ENCODE assay signal across 26 mouse cellular contexts in the genomic region with DNA sequence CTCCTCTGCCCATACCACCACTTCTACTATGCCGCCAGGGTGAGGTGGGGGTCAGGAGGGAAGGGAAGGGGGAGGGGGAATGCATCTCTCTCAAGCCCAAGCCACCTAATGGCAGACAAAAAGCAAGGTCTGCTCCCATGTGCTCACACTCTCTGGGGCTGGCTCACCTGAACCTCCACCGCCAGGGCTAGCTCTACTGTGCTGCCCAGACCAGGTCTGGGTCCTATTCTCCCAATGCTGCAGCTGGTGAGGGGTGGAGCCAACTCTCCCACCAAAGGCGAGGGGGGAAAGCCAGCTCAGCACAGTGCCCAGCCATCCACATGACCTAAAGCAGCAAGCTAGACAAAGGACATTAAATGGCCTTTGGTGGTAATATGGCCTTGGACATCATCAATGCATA.
DNase-seq lines count a peak whose midpoint lies in the region; ATAC-seq and TF ChIP-seq lines count a peak whose summit lies in the region.
"Had no signal": no experiment of that assay in that cellular context is flagged by ENCODE, and none has a peak within 500 bp of the region (broad histone marks: within the 10 kb centered on the region; RNA-seq: fewer than 3 reads in every experiment).

No protein-coding gene starts in this region.

- no peak for TF ChIP-seq CTCF in hindbrain, postnatal 0 days (IDR thresholded peaks at IDR 0.05; ENCODE audit: low read depth)
- TF ChIP-seq CTCF in lung, adult 2 months (IDR thresholded peaks at IDR 0.05; ENCODE audit: insufficient read depth, low read length) = no peak

- no peak for TF ChIP-seq POLR2A in lung, adult 2 months (IDR thresholded peaks at IDR 0.05; ENCODE audit: borderline replicate concordance, extremely low read depth, low read depth, low read length)

- no peak overlapping the region for H3K9ac ChIP-seq in embryonic facial prominence, embryonic 11.5 days (replicated peaks; ENCODE audit: low read length)
- H3K9ac ChIP-seq in hindbrain, embryonic 15.5 days = no peak overlapping the region
- no peak overlapping the region for H3K9ac ChIP-seq in hindbrain, postnatal 0 days (replicated peaks; ENCODE audit: low read length)
- H3K9ac ChIP-seq in lung, embryonic 15.5 days = no peak overlapping the region
- H3K9ac ChIP-seq: embryonic facial prominence, embryonic 13.5 days; embryonic facial prominence, embryonic 15.5 days; forebrain, embryonic 12.5 days had no signal

- H3K4me1 ChIP-seq in embryonic facial prominence, embryonic 11.5 days (ENCODE audit: control insufficient read depth, insufficient read depth, low read length) = no peaks in the 10 kb centered on the region
- peaks cover 5% of the 10 kb centered on the region; the same call in 1 of the 2 replicates for H3K4me1 ChIP-seq in embryonic facial prominence, embryonic 10.5 days
- H3K4me1 ChIP-seq in hindbrain, embryonic 15.5 days (replicated peaks) = no peaks in the 10 kb centered on the region
- no peaks in the 10 kb centered on the region for H3K4me1 ChIP-seq in hindbrain, postnatal 0 days (ENCODE audit: insufficient read depth, low read length)
- H3K4me1 ChIP-seq in lung, embryonic 15.5 days = peaks cover 6% of the 10 kb centered on the region; the same call in 1 of the 2 replicates
- H3K4me1 ChIP-seq in lung, adult 2 months (ENCODE audit: control insufficient read depth, insufficient read depth, low read length) = no peaks in the 10 kb centered on the region
- H3K4me1 ChIP-seq: forebrain, embryonic 10.5 days; forebrain, embryonic 12.5 days had no signal

- no peaks in the 10 kb centered on the region for H3K36me3 ChIP-seq in embryonic facial prominence, embryonic 11.5 days (replicated peaks; ENCODE audit: control insufficient read depth, insufficient read depth, low read depth, low read length)
- H3K36me3 ChIP-seq in embryonic facial prominence, embryonic 10.5 days (replicated peaks) = no peaks in the 10 kb centered on the region
- no peaks in the 10 kb centered on the region for H3K36me3 ChIP-seq in hindbrain, embryonic 15.5 days
- H3K36me3 ChIP-seq in hindbrain, postnatal 0 days (ENCODE audit: insufficient read depth, low read length) = no peaks in the 10 kb centered on the region
- no peaks in the 10 kb centered on the region for H3K36me3 ChIP-seq in lung, embryonic 15.5 days
- H3K36me3 ChIP-seq: embryonic facial prominence, embryonic 13.5 days; embryonic facial prominence, embryonic 15.5 days; forebrain, embryonic 10.5 days; forebrain, embryonic 12.5 days had no signal

- peak; percentile 62; the same call in 1 of the 2 replicates for ATAC-seq in embryonic facial prominence, embryonic 11.5 days (replicated peaks; ENCODE audit: insufficient number of reproducible peaks, low FRiP score, low TSS enrichment, low read depth)
- 0 out of 2 replicates have a peak, but pooled peaks have one; percentile 34 for ATAC-seq in hindbrain, embryonic 15.5 days (ENCODE audit: low FRiP score, low read depth)
- no peak for ATAC-seq in hindbrain, postnatal 0 days
- ATAC-seq in lung, embryonic 15.5 days (ENCODE audit: borderline replicate concordance, extremely low read depth, low FRiP score, low TSS enrichment) = peak; percentile 33; the same call in 1 of the 2 replicates
- ATAC-seq: CD4-positive, CD25-positive, alpha-beta regulatory T cell, adult 4 months; forebrain, embryonic 14.5 days; forebrain, embryonic 16.5 days had no signal

- no peaks in the 10 kb centered on the region for H3K9me3 ChIP-seq in embryonic facial prominence, embryonic 11.5 days (replicated peaks; ENCODE audit: control insufficient read depth, low read length)
- peaks cover 9% of the 10 kb centered on the region; the same call in 1 of the 2 replicates for H3K9me3 ChIP-seq in embryonic facial prominence, embryonic 10.5 days
- H3K9me3 ChIP-seq in hindbrain, embryonic 15.5 days = no peaks in the 10 kb centered on the region
- no peaks in the 10 kb centered on the region for H3K9me3 ChIP-seq in hindbrain, postnatal 0 days (ENCODE audit: low read length)
- H3K9me3 ChIP-seq in lung, embryonic 15.5 days = no peaks in the 10 kb centered on the region
- H3K9me3 ChIP-seq: embryonic facial prominence, embryonic 13.5 days; embryonic facial prominence, embryonic 15.5 days; forebrain, embryonic 10.5 days; forebrain, embryonic 12.5 days had no signal

- no peaks in the 10 kb centered on the region for H3K27me3 ChIP-seq in embryonic facial prominence, embryonic 11.5 days (ENCODE audit: control insufficient read depth, insufficient read depth, low read length)
- no peaks in the 10 kb centered on the region for H3K27me3 ChIP-seq in embryonic facial prominence, embryonic 10.5 days (replicated peaks; ENCODE audit: low read depth, poor library complexity, severe bottlenecking)
- H3K27me3 ChIP-seq in hindbrain, embryonic 15.5 days = no peaks in the 10 kb centered on the region
- no peaks in the 10 kb centered on the region for H3K27me3 ChIP-seq in hindbrain, postnatal 0 days (ENCODE audit: insufficient read depth, low read length)
- no peaks in the 10 kb centered on the region for H3K27me3 ChIP-seq in lung, embryonic 15.5 days
- H3K27me3 ChIP-seq: CH12.LX; embryonic facial prominence, embryonic 13.5 days; embryonic facial prominence, embryonic 15.5 days; forebrain, embryonic 12.5 days had no signal

- no peak overlapping the region for H3K4me2 ChIP-seq in embryonic facial prominence, embryonic 11.5 days (ENCODE audit: low read depth, low read length)
- H3K4me2 ChIP-seq in hindbrain, embryonic 15.5 days = no peak overlapping the region
- no peak overlapping the region for H3K4me2 ChIP-seq in hindbrain, postnatal 0 days (ENCODE audit: low read depth, low read length)
- H3K4me2 ChIP-seq in lung, embryonic 15.5 days = no peak overlapping the region
- H3K4me2 ChIP-seq: embryonic facial prominence, embryonic 13.5 days; embryonic facial prominence, embryonic 15.5 days; forebrain, embryonic 12.5 days had no signal

- WGBS in embryonic facial prominence, embryonic 11.5 days = 93% methylated on average over 3 of the region's 3 CpGs
- WGBS in embryonic facial prominence, embryonic 10.5 days = 87% methylated on average over 3 of the region's 3 CpGs
- 90% methylated on average over 3 of the region's 3 CpGs for WGBS in hindbrain, embryonic 15.5 days
- WGBS in hindbrain, postnatal 0 days = 70% methylated on average over 3 of the region's 3 CpGs
- 79% methylated on average over 3 of the region's 3 CpGs for WGBS in lung, embryonic 15.5 days
- 72% methylated on average over 3 of the region's 3 CpGs for WGBS in lung, adult 2 months

- no peak overlapping the region for H3K4me3 ChIP-seq in embryonic facial prominence, embryonic 11.5 days (ENCODE audit: low read depth, low read length)
- H3K4me3 ChIP-seq in embryonic facial prominence, embryonic 10.5 days = no peak overlapping the region
- no peak overlapping the region for H3K4me3 ChIP-seq in hindbrain, embryonic 15.5 days
- H3K4me3 ChIP-seq in hindbrain, postnatal 0 days (ENCODE audit: low read length) = no peak overlapping the region
- no peak overlapping the region for H3K4me3 ChIP-seq in lung, embryonic 15.5 days
- H3K4me3 ChIP-seq in lung, adult 2 months (replicated peaks; ENCODE audit: extremely low read depth, low read depth, low read length) = no peak overlapping the region
- H3K4me3 ChIP-seq: embryonic facial prominence, embryonic 13.5 days; embryonic facial prominence, embryonic 15.5 days; erythroblast, embryonic 14.5 days; forebrain, embryonic 10.5 days; forebrain, embryonic 12.5 days had no signal

- no peak for DNase-seq in embryonic facial prominence, embryonic 11.5 days (ENCODE audit: low spot score)
- no peak for DNase-seq in embryonic facial prominence, embryonic 10.5 days (ENCODE audit: low spot score)
- DNase-seq in hindbrain, postnatal 0 days (ENCODE audit: low spot score) = no peak
- DNase-seq in lung, adult 2 months = no peak
- DNase-seq: adrenal gland, adult 2 months; adrenal gland, postnatal 10 days; adrenal gland, postnatal 25 days; B cell, adult 2 months; cerebellum, adult 11 months; cerebellum, adult 18-20 months; cerebellum, adult 8-10 months; cerebellum, adult 9-11 months; cerebellum, postnatal 14 days; cerebellum, postnatal 36 days; embryo, embryonic 11 days had no signal

- H3K27ac ChIP-seq in embryonic facial prominence, embryonic 11.5 days (replicated peaks; ENCODE audit: low read depth, low read length) = no peak overlapping the region
- no peak overlapping the region for H3K27ac ChIP-seq in embryonic facial prominence, embryonic 10.5 days (replicated peaks)
- no peak overlapping the region for H3K27ac ChIP-seq in hindbrain, embryonic 15.5 days (replicated peaks)
- no peak overlapping the region for H3K27ac ChIP-seq in hindbrain, postnatal 0 days
- no peak overlapping the region for H3K27ac ChIP-seq in lung, embryonic 15.5 days
- H3K27ac ChIP-seq: embryonic facial prominence, embryonic 13.5 days; embryonic facial prominence, embryonic 15.5 days; forebrain, embryonic 10.5 days; forebrain, embryonic 12.5 days had no signal
